Mouse (Mus musculus) thymus, postnatal 0 days (tissue): ENCODE results near the gene Erbb4. TPM values are rescaled to one million over a fixed set of nuclear protein-coding genes. Genes with fewer than 3 reads are reported as not detected.

Experiments
- DNase-seq: peaks from one replicate; pipeline ENCODE4 v3.0.0-alpha.2; 2015; ENCODE audit warnings: low spot score
- polyA plus RNA-seq: library from polyadenylated mRNA; unstranded; fragments of >200 nt; fragmentation: Nextera tagmentation; extraction: Ambion mirVana; gene quantifications from 2 replicates; pipeline ENCODE4 v1.2.1, GENCODE M21; 2015

The Erbb4 gene
- polyA plus RNA-seq, 1 experiment from 2014 or later: 0.04 TPM

- no peak for DNase-seq
Observed at GRCm38 (mm10) chr1:69027816-69028215, 80.0 kb downstream of the Erbb4 start.

- DNase-seq: no peak
Observed at GRCm38 (mm10) chr1:69024858-69025257, 83.0 kb downstream of the Erbb4 start.

GRCm38 (mm10) chr1:69023157-69023925 lies 84.5 kb downstream of the Erbb4 start:
- no peak for DNase-seq

- DNase-seq: no peak
Observed at GRCm38 (mm10) chr1:69009800-69010505, 97.9 kb downstream of the Erbb4 start.

- DNase-seq: no peak
Observed at GRCm38 (mm10) chr1:69001371-69001770, 106.5 kb downstream of the Erbb4 start.

GRCm38 (mm10) chr1:68979251-68979650 lies 128.6 kb downstream of the Erbb4 start:
- no peak for DNase-seq

GRCm38 (mm10) chr1:68978571-68978970 lies 129.3 kb downstream of the Erbb4 start:
- no peak for DNase-seq

- DNase-seq: no peak
Observed at GRCm38 (mm10) chr1:68973355-68974127, 134.3 kb downstream of the Erbb4 start.

GRCm38 (mm10) chr1:68964127-68964526 lies 143.7 kb downstream of the Erbb4 start:
- no peak for DNase-seq

- DNase-seq: no peak
Observed at GRCm38 (mm10) chr1:68961365-68962116, 146.3 kb downstream of the Erbb4 start.

- DNase-seq: no peak
Observed at GRCm38 (mm10) chr1:68956766-68957533, 150.9 kb downstream of the Erbb4 start.

GRCm38 (mm10) chr1:68955482-68955881 lies 152.4 kb downstream of the Erbb4 start:
- DNase-seq: no peak

- no peak for DNase-seq
Observed at GRCm38 (mm10) chr1:68943141-68943540, 164.7 kb downstream of the Erbb4 start.

GRCm38 (mm10) chr1:68934804-68935203 lies 173.1 kb downstream of the Erbb4 start:
- DNase-seq: no peak

GRCm38 (mm10) chr1:68933330-68934065 lies 174.4 kb downstream of the Erbb4 start:
- no peak for DNase-seq

- no peak for DNase-seq
Observed at GRCm38 (mm10) chr1:68917828-68918227, 190.0 kb downstream of the Erbb4 start.

- no peak for DNase-seq
Observed at GRCm38 (mm10) chr1:68892041-68892440, 215.8 kb downstream of the Erbb4 start.

GRCm38 (mm10) chr1:68886823-68887222 lies 221.0 kb downstream of the Erbb4 start:
- DNase-seq: no peak

GRCm38 (mm10) chr1:68874954-68875353 lies 232.9 kb downstream of the Erbb4 start:
- DNase-seq: no peak

GRCm38 (mm10) chr1:68873635-68874020 lies 234.2 kb downstream of the Erbb4 start:
- no peak for DNase-seq
